31 mouse cellular contexts compared by ENCODE assay signal in the genomic region with DNA sequence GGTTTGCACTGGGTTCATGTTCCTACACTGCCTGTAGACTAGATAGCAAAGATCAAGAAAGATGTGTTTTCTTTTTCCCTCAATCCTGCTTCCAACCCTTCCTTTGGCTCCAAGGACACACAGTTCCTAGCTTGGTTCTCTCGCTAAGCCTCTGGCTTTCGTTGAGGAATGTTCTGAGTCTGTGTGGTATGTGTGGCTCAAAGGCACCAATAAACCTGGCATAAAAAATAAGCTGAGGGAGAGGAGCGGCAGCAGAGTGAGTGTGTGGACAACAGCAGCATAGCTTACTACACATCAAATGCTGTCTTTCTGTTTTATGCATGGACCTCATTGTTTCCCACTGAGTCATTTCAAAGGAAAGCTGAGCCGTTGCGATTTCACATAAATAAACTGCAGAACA.
DNase-seq lines count a peak whose midpoint lies in the region; ATAC-seq and TF ChIP-seq lines count a peak whose summit lies in the region.
"Had no signal": no experiment of that assay in that cellular context is flagged by ENCODE, and none has a peak within 500 bp of the region (broad histone marks: within the 10 kb centered on the region; RNA-seq: fewer than 3 reads in every experiment).

No protein-coding gene starts in this region.

- POLR2A ChIA-PET in Patski (lab: Charles Lee) = no interaction called here

- WGBS in kidney, adult 2 months = 71% methylated on average over 5 of the region's 5 CpGs

- no peaks in the 10 kb centered on the region; the same call in 1 of the 2 replicates for H3K27me3 ChIP-seq in kidney, adult 2 months (replicated peaks; ENCODE audit: control insufficient read depth, insufficient read depth, low read length)
- H3K27me3 ChIP-seq in Patski = no peaks in the 10 kb centered on the region
- H3K27me3 ChIP-seq in myocyte (ENCODE audit: control insufficient read depth, insufficient read depth, insufficient read length) = no peaks in the 10 kb centered on the region
- H3K27me3 ChIP-seq: embryonic facial prominence, embryonic 12.5 days; embryonic facial prominence, embryonic 15.5 days; forebrain, embryonic 12.5 days; forebrain, embryonic 15.5 days; heart, embryonic 12.5 days; heart, embryonic 15.5 days; hindbrain, embryonic 13.5 days; intestine, embryonic 15.5 days had no signal

- CTCF ChIA-PET in Patski (lab: Charles Lee) = interaction anchor here (0.9 to 1.6 kb wide), 8 partner anchors 9 to 180 kb away, joined by 3 to 5 read pairs (median 4); no protein-coding TSS in a partner anchor

- no peak for TF ChIP-seq CTCF in kidney, adult 2 months (conservative IDR thresholded peaks at IDR 0.05; ENCODE audit: insufficient read depth, insufficient read length, low read depth, low read length)
- no peak for TF ChIP-seq CTCF in Patski (IDR thresholded peaks at IDR 0.05)

- no peaks in the 10 kb centered on the region; the same call in 1 of the 2 replicates for H3K4me1 ChIP-seq in kidney, adult 2 months (ENCODE audit: control insufficient read depth, insufficient read depth, low read length)
- H3K4me1 ChIP-seq: embryonic facial prominence, embryonic 12.5 days; embryonic facial prominence, embryonic 15.5 days; forebrain, embryonic 12.5 days; forebrain, embryonic 15.5 days; heart, embryonic 12.5 days; heart, embryonic 15.5 days; hindbrain, embryonic 10.5 days; hindbrain, embryonic 13.5 days; intestine, embryonic 15.5 days had no signal

- TF ChIP-seq POLR2A in kidney, adult 2 months (IDR thresholded peaks at IDR 0.05; ENCODE audit: low read depth, low read length) = no peak
- TF ChIP-seq POLR2A in myocyte (IDR thresholded peaks at IDR 0.05; ENCODE audit: insufficient read length, low read depth) = no peak

- DNase-seq in adrenal gland, adult (ENCODE audit: inconsistent age in 2 of 2, low spot score in 1 of 2) = peak; percentile 34 to 66
- DNase-seq in adrenal gland, postnatal 14 days = no peak
- peak; percentile 1 for DNase-seq in kidney, adult 2 months
- DNase-seq in kidney, adult 18-20 months = no peak
- DNase-seq in Patski (ENCODE audit: low read depth, low spot score) = no peak
- DNase-seq in left cerebral cortex, postnatal 25 days (ENCODE audit: low spot score in 2 of 2) = no peak
- DNase-seq in gastrocnemius, postnatal 36 days = no peak
- DNase-seq: adrenal gland, adult 8-10 months; cerebellum, adult 11 months; cerebellum, adult 2 months; cerebellum, adult 9-11 months; cerebellum, postnatal 25 days; gastrocnemius, adult 2 months; gastrocnemius, postnatal 14 days; heart, adult 18-20 months; heart, postnatal 10 days; heart, postnatal 36 days had no signal

- no peak overlapping the region for H3ac ChIP-seq in myocyte (ENCODE audit: control insufficient read depth, insufficient read length)

- no peak overlapping the region for H3K4me3 ChIP-seq in kidney, adult 2 months (ENCODE audit: insufficient read depth, low read depth, low read length)
- no peak overlapping the region for H3K4me3 ChIP-seq in myocyte
- H3K4me3 ChIP-seq: embryonic facial prominence, embryonic 12.5 days; embryonic facial prominence, embryonic 15.5 days; erythroblast, embryonic 14.5 days; forebrain, embryonic 12.5 days; forebrain, embryonic 15.5 days; gastrocnemius, adult 2 months; heart, embryonic 12.5 days; heart, embryonic 15.5 days; hindbrain, embryonic 10.5 days; hindbrain, embryonic 13.5 days; intestine, embryonic 15.5 days had no signal

- H3K79me2 ChIP-seq in myocyte (ENCODE audit: control insufficient read depth, insufficient read depth) = no peaks in the 10 kb centered on the region

- H3K27ac ChIP-seq in kidney, adult 2 months (ENCODE audit: insufficient read depth, low read depth, low read length) = peak overlapping the region; percentile 64; the same call in 1 of the 2 replicates
- H3K27ac ChIP-seq: embryonic facial prominence, embryonic 12.5 days; embryonic facial prominence, embryonic 15.5 days; forebrain, embryonic 12.5 days; forebrain, embryonic 15.5 days; gastrocnemius, adult 2 months; heart, embryonic 15.5 days; hindbrain, embryonic 10.5 days; hindbrain, embryonic 13.5 days; intestine, embryonic 15.5 days had no signal

- peak overlapping the region; percentile 25 for H3K4me2 ChIP-seq in myocyte (ENCODE audit: low read depth)
- H3K4me2 ChIP-seq: embryonic facial prominence, embryonic 12.5 days; embryonic facial prominence, embryonic 15.5 days; forebrain, embryonic 12.5 days; forebrain, embryonic 15.5 days; heart, embryonic 12.5 days; heart, embryonic 15.5 days; hindbrain, embryonic 13.5 days; intestine, embryonic 15.5 days had no signal

- ATAC-seq in Patski = peak; percentile 58
- ATAC-seq: activated CD4-positive, CD25-positive, alpha-beta regulatory T cell, adult 4 months; CD4-positive, CD25-positive, alpha-beta regulatory T cell, adult 4 months; forebrain, embryonic 15.5 days; hindbrain, embryonic 16.5 days; intestine, embryonic 15.5 days had no signal

- intact Hi-C loops in left cerebral cortex, postnatal 25 days (cut with DNase I) = no loop called here
- intact Hi-C loops in gastrocnemius, postnatal 36 days (cut with DNase I) = loop anchor here (10.0 kb wide), 1 partner anchor 119 kb away; no protein-coding TSS in a partner anchor

- in situ Hi-C loops in Patski (cut with MboI; ENCODE audit: low pct_unique_long_range_greater_than_20kb) = loop anchor here (10.0 kb wide), 1 partner anchor 161 kb away; no protein-coding TSS in a partner anchor

- H3K36me3 ChIP-seq in kidney, adult 2 months (ENCODE audit: control insufficient read depth, insufficient read depth, low read length) = no peaks in the 10 kb centered on the region
- no peaks in the 10 kb centered on the region for H3K36me3 ChIP-seq in myocyte (ENCODE audit: control insufficient read depth, insufficient read depth)
- H3K36me3 ChIP-seq: embryonic facial prominence, embryonic 12.5 days; embryonic facial prominence, embryonic 15.5 days; forebrain, embryonic 12.5 days; forebrain, embryonic 15.5 days; heart, embryonic 12.5 days; heart, embryonic 15.5 days; hindbrain, embryonic 10.5 days; hindbrain, embryonic 13.5 days; intestine, embryonic 15.5 days had no signal

TF ChIP-seq in myocyte, 11 proteins besides CTCF, POLR2A, EP300 and RAD21:
- TF ChIP-seq MYOD1 (IDR thresholded peaks at IDR 0.05; ENCODE audit: control insufficient read depth in 1 of 3, insufficient read length in 2 of 3, low read depth in 2 of 3) (no peak), E2F4 (IDR thresholded peaks at IDR 0.05; ENCODE audit: insufficient read depth) (no peak), REST (IDR thresholded peaks at IDR 0.05; ENCODE audit: insufficient read depth, insufficient read length) (no peak), USF1 (IDR thresholded peaks at IDR 0.05; ENCODE audit: low read depth) (no peak), POLR2AphosphoS2 (IDR thresholded peaks at IDR 0.05; ENCODE audit: insufficient read length, low read depth) (no peak)

Comparison
In these comparisons a context has a peak if more than half of its experiments do, and no peak if none do; other contexts are left out.
1. DNase-seq: peak in adrenal gland, adult (2 of 2) and kidney, adult 2 months (single experiment); none in adrenal gland, postnatal 14 days (single experiment), kidney, adult 18-20 months (single experiment), Patski (single experiment), left cerebral cortex, postnatal 25 days (0 of 2) and gastrocnemius, postnatal 36 days (0 of 2).